ENCODE assay signal across 24 mouse cellular contexts in the genomic region with DNA sequence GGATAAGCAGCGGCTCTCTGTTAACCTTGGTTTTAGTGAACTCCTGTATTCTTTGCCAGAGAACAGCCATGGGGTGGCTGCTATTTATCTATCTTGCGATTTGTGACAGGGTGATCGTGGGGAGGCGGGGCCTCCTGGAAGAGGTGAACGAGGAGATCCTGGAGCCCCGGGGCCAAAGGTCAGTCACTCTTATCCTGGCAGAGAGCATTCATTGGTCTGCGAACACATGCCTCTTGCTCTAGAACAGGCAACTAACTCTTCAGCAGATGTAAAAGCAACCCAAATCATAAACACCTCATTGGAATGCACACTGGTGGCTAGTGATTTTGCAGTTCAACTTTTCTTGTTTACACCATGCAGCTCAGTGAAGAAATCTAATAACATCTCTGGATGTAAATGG.
"Had no signal": no experiment of that assay in that cellular context is flagged by ENCODE, and none has a peak within 500 bp of the region (broad histone marks: within the 10 kb centered on the region; RNA-seq: fewer than 3 reads in every experiment).

No protein-coding gene starts in this region.

- ATAC-seq: hindbrain, postnatal 0 days had no signal

- H3K4me3 ChIP-seq: heart, adult 2 months; heart, embryonic 13.5 days; heart, embryonic 15.5 days; hindbrain, embryonic 13.5 days; hindbrain, embryonic 15.5 days; layer of hippocampus, adult 2 months; left cerebral cortex, adult 2 months; limb, embryonic 13.5 days; limb, embryonic 15.5 days; liver, embryonic 13.5 days had no signal

- H3K4me1 ChIP-seq: heart, embryonic 13.5 days; heart, embryonic 15.5 days; hindbrain, embryonic 13.5 days; hindbrain, embryonic 15.5 days; limb, embryonic 13.5 days; limb, embryonic 15.5 days; liver, embryonic 13.5 days had no signal

- DNase-seq: gastrocnemius, postnatal 14 days; gastrocnemius, postnatal 36 days; heart, adult 11 months; heart, adult 2 months; heart, postnatal 14 days; heart, postnatal 36 days; kidney, adult 18-20 months; kidney, adult 8-10 months; kidney, postnatal 10 days; kidney, postnatal 25 days; kidney, postnatal 4 days; left cerebral cortex, postnatal 4 days; liver, embryonic 13.5 days had no signal

- H3K36me3 ChIP-seq: heart, embryonic 13.5 days; heart, embryonic 15.5 days; hindbrain, embryonic 13.5 days; hindbrain, embryonic 15.5 days; limb, embryonic 15.5 days; liver, embryonic 13.5 days had no signal

- H3K27me3 ChIP-seq: heart, embryonic 13.5 days; heart, embryonic 15.5 days; hindbrain, embryonic 13.5 days; hindbrain, embryonic 15.5 days; limb, embryonic 13.5 days; limb, embryonic 15.5 days; liver, embryonic 13.5 days had no signal

- H3K4me2 ChIP-seq: heart, embryonic 11.5 days; heart, embryonic 13.5 days; heart, embryonic 15.5 days; hindbrain, embryonic 13.5 days; hindbrain, embryonic 15.5 days; limb, embryonic 13.5 days; limb, embryonic 15.5 days; liver, embryonic 11.5 days; liver, embryonic 13.5 days had no signal

- H3K27ac ChIP-seq: heart, adult 2 months; heart, embryonic 13.5 days; heart, embryonic 15.5 days; hindbrain, embryonic 13.5 days; hindbrain, embryonic 15.5 days; hindbrain, postnatal 0 days; layer of hippocampus, adult 2 months; left cerebral cortex, adult 2 months; limb, embryonic 13.5 days; limb, embryonic 15.5 days; liver, embryonic 13.5 days had no signal

- H3K9ac ChIP-seq: heart, embryonic 13.5 days; heart, embryonic 15.5 days; hindbrain, embryonic 13.5 days; hindbrain, embryonic 15.5 days; limb, embryonic 13.5 days; limb, embryonic 15.5 days; liver, embryonic 13.5 days had no signal

- H3K9me3 ChIP-seq: heart, embryonic 13.5 days; heart, embryonic 15.5 days; hindbrain, embryonic 13.5 days; hindbrain, embryonic 15.5 days; limb, embryonic 13.5 days; limb, embryonic 15.5 days; liver, embryonic 13.5 days had no signal
